Mouse (Mus musculus) CH12.LX (cell line): ENCODE data around the gene Lrrc57. TPM values are rescaled to one million over a fixed set of nuclear protein-coding genes. Genes with fewer than 3 reads are reported as not detected.
"Not testable (repeated sequence)": the region's sequence is repeated elsewhere in the genome, so short reads cannot be mapped to it uniquely, and the experiment has no call there.

Experiments
- DNase-seq: peaks from one replicate; pipeline ENCODE4 v3.0.0-alpha.2; 2013; ENCODE audit errors: extremely low read depth
- H3K27ac ChIP-seq: 2 replicates; pipeline ENCODE4 v1.5.1; 2012; ENCODE audit warnings: low read depth, mild to moderate bottlenecking, control low read depth, moderate library complexity; ENCODE audit not compliant: insufficient read depth
- H3K27me3 ChIP-seq: replicated peaks from 2 replicates; pipeline ENCODE3; 2012; ENCODE audit warnings: inconsistent platforms
- H3K36me3 ChIP-seq, 2 experiments: replicated peaks in 1 of 2; 2 replicates each; pipeline versions ENCODE3 to v1.6.1; 2012; ENCODE audit warnings: inconsistent platforms in 1 of 2, low read length in 1 of 2, mild to moderate bottlenecking in 1 of 2, mixed read lengths in 1 of 2, moderate library complexity in 1 of 2; ENCODE audit not compliant: control insufficient read depth in 1 of 2, insufficient read depth in 1 of 2
- H3K4me1 ChIP-seq, 2 experiments: 2 replicates each; pipeline ENCODE4 v1.6.1; 2012; ENCODE audit warnings: inconsistent platforms in 1 of 2, moderate library complexity in 1 of 2; ENCODE audit not compliant: insufficient read depth in 2 of 2, control insufficient read depth in 1 of 2
- H3K4me2 ChIP-seq: 2 replicates; pipeline ENCODE4 v1.6.1; 2012; ENCODE audit warnings: low read depth, mild to moderate bottlenecking, control low read depth; ENCODE audit not compliant: poor library complexity, insufficient read depth, severe bottlenecking
- H3K4me3 ChIP-seq, 3 experiments: fragments of 150-350 bp in 1 of 3; sonication (generic) in 1 of 3; replicated peaks in 1 of 3; 2 replicates each; pipeline versions ENCODE3 to v1.5.1; 2011 to 2012; ENCODE audit warnings: low read depth in 2 of 3, low read length in 2 of 3, mild to moderate bottlenecking in 2 of 3, moderate library complexity in 2 of 3, control low read depth in 1 of 3, improper control_type of control experiment in 1 of 3, inconsistent platforms in 1 of 3, mixed read lengths in 1 of 3; ENCODE audit not compliant: poor library complexity in 1 of 3
- H3K79me2 ChIP-seq: replicated peaks from 2 replicates; pipeline ENCODE4 v1.6.1; 2012; ENCODE audit warnings: mild to moderate bottlenecking, moderate library complexity; ENCODE audit not compliant: control insufficient read depth, poor library complexity, insufficient read depth, severe bottlenecking; ENCODE audit errors: extremely low read depth
- H3K9ac ChIP-seq: 2 replicates; pipeline ENCODE4 v1.6.1; 2012; ENCODE audit warnings: low read depth, mild to moderate bottlenecking, control low read depth, moderate library complexity; ENCODE audit not compliant: insufficient read depth
- H3K9me3 ChIP-seq: replicated peaks from 2 replicates; pipeline ENCODE3; 2012; ENCODE audit warnings: low read length, inconsistent platforms, mixed read lengths
- BHLHE40 ChIP-seq: IDR thresholded peaks from 2 replicates; pipeline ENCODE4 v1.6.1; 2011; ENCODE audit warnings: mild to moderate bottlenecking, low read depth, low read length, improper control_type of control experiment
- CHD2 ChIP-seq: IDR thresholded peaks from 2 replicates; pipeline ENCODE4 v1.6.1; 2011; ENCODE audit warnings: low read length, improper control_type of control experiment
- CTCF ChIP-seq, 2 experiments: IDR thresholded peaks in 1 of 2; conservative IDR thresholded peaks in 1 of 2; 2 replicates each; pipeline ENCODE4 v1.5.1; 2011 to 2012; ENCODE audit warnings: low read depth in 2 of 2, low read length in 2 of 2, improper control_type of control experiment in 1 of 2, inconsistent platforms in 1 of 2, mild to moderate bottlenecking in 1 of 2, moderate library complexity in 1 of 2
- ELF1 ChIP-seq: IDR thresholded peaks from 2 replicates; pipeline ENCODE4 v1.6.1; 2014; ENCODE audit warnings: low read depth, mild to moderate bottlenecking, inconsistent platforms, low read length, improper control_type of control experiment
- EP300 ChIP-seq: IDR thresholded peaks from 2 replicates; pipeline ENCODE4 v1.6.1; 2011; ENCODE audit warnings: low read length, improper control_type of control experiment
- ETS1 ChIP-seq: conservative IDR thresholded peaks from 2 replicates; pipeline ENCODE4 v1.6.1; 2012; ENCODE audit warnings: low read depth, mild to moderate bottlenecking, inconsistent platforms, low read length, improper control_type of control experiment, moderate library complexity
- GABPA ChIP-seq: IDR thresholded peaks from 2 replicates; pipeline ENCODE4 v1.6.1; 2012; ENCODE audit warnings: low read depth, low read length, improper control_type of control experiment, inconsistent platforms; ENCODE audit not compliant: insufficient replicate concordance
- IRF4 ChIP-seq: IDR thresholded peaks from 2 replicates; pipeline ENCODE4 v1.6.1; 2014; ENCODE audit warnings: low read depth, mild to moderate bottlenecking, inconsistent platforms, low read length, improper control_type of control experiment
- MAX ChIP-seq: IDR thresholded peaks from 2 replicates; pipeline ENCODE4 v1.6.1; 2011; ENCODE audit warnings: low read length, improper control_type of control experiment
- MEF2A ChIP-seq: IDR thresholded peaks from 2 replicates; pipeline ENCODE4 v1.6.1; 2014; ENCODE audit warnings: low read depth, mild to moderate bottlenecking, inconsistent platforms, low read length, improper control_type of control experiment, borderline replicate concordance
- MXI1 ChIP-seq: IDR thresholded peaks from 2 replicates; pipeline ENCODE4 v1.6.1; 2011; ENCODE audit warnings: mild to moderate bottlenecking, low read depth, low read length, improper control_type of control experiment
- NELFE ChIP-seq: IDR thresholded peaks from 2 replicates; pipeline ENCODE4 v1.6.1; 2011; ENCODE audit warnings: low read depth, low read length, improper control_type of control experiment
- NRF1 ChIP-seq: IDR thresholded peaks from 2 replicates; pipeline ENCODE4 v1.6.1; 2014; ENCODE audit warnings: low read depth, mild to moderate bottlenecking, inconsistent platforms, low read length, improper control_type of control experiment, moderate library complexity
- PAX5 ChIP-seq: IDR thresholded peaks from 2 replicates; pipeline ENCODE4 v1.6.1; 2012; ENCODE audit warnings: low read length, inconsistent platforms, mixed read lengths
- POLR2AphosphoS2 ChIP-seq: IDR thresholded peaks from 2 replicates; pipeline ENCODE4 v1.6.1; 2011; ENCODE audit warnings: low read depth, low read length, improper control_type of control experiment
- RAD21 ChIP-seq: IDR thresholded peaks from 2 replicates; pipeline ENCODE4 v1.6.1; 2011; ENCODE audit warnings: low read depth, mild to moderate bottlenecking, low read length, improper control_type of control experiment, moderate library complexity
- RCOR1 ChIP-seq: conservative IDR thresholded peaks from 2 replicates; pipeline ENCODE4 v1.6.1; 2012; ENCODE audit warnings: low read depth, mild to moderate bottlenecking, inconsistent platforms, low read length, improper control_type of control experiment
- TCF12 ChIP-seq: IDR thresholded peaks from 2 replicates; pipeline ENCODE4 v1.6.1; 2014; ENCODE audit warnings: low read depth, mild to moderate bottlenecking, inconsistent platforms, low read length, improper control_type of control experiment
- UBTF ChIP-seq: IDR thresholded peaks from 2 replicates; pipeline ENCODE4 v1.6.1; 2012; ENCODE audit warnings: low read depth, mild to moderate bottlenecking, inconsistent platforms, low read length, improper control_type of control experiment, moderate library complexity
- ZC3H11A ChIP-seq: IDR thresholded peaks from 2 replicates; pipeline ENCODE4 v1.6.1; 2012; ENCODE audit warnings: low read depth, mild to moderate bottlenecking, inconsistent platforms, low read length, improper control_type of control experiment
- ZNF384 ChIP-seq: IDR thresholded peaks from 2 replicates; pipeline ENCODE4 v1.6.1; 2012; ENCODE audit warnings: low read depth, low read length, improper control_type of control experiment, inconsistent platforms
- dilution Hi-C: fragments of 300-500 bp; cut with MboI; formaldehyde crosslinking; loops from 2 replicates; pipeline ENCODE4 v1.14.3; 2020; ENCODE audit warnings: low sequenced_read_pairs; ENCODE audit not compliant: extremely low pct_unique_long_range_greater_than_20kb, extremely low pct_ligation_motif_present
- in situ Hi-C: fragments of 300-500 bp; cut with MboI; formaldehyde crosslinking; loops from 3 replicates; pipeline ENCODE4 v1.14.3; 2019; ENCODE audit warnings: low sequenced_read_pairs, low pct_ligation_motif_present, low pct_unique_long_range_greater_than_20kb, mixed read lengths
- polyA plus RNA-seq: library from polyadenylated mRNA; unstranded; fragments of >175 nt; gene quantifications from 2 replicates; pipeline ENCODE4 v1.2.1, GENCODE M21; 2012; ENCODE audit warnings: low read depth; ENCODE audit not compliant: insufficient read length
- total RNA-seq, 2 experiments: library from RNA; depleted of rRNA; stranded (reverse); fragments of 300-350 nt in 1 of 2; fragments of >200 nt in 1 of 2; gene quantifications; 2 replicates each; pipeline ENCODE4 v1.2.3; 2012 to 2014

Lrrc57 gene
- total and polyA plus RNA-seq, 3 experiments = 8.9 to 15.6 (median 10.3) TPM

GRCm38 (mm10) chr2:120566886-120567797 lies 42.2 kb downstream of the Lrrc57 start, which contains the start of gene Snap23 (continued):
- TF ChIP-seq CHD2 (no peak), MXI1 (peak; percentile 64; the same call in 1 of the 2 replicates), GABPA (no peak), RCOR1 (0 out of 2 replicates have a peak, but pooled peaks have one; percentile 41), IRF4 (no peak), EP300 (no peak), UBTF (no peak), CTCF (conservative IDR thresholded peaks at IDR 0.05 in 1 of 2, IDR thresholded peaks at IDR 0.05 in 1 of 2; ENCODE audit: low read depth in 2 of 2, low read length in 2 of 2) (no peak), ZC3H11A (no peak), MEF2A (0 out of 2 replicates have a peak, but pooled peaks have one; percentile 23), TCF12 (peak; percentile 76), NRF1 (peak; percentile 100)

DNA sequence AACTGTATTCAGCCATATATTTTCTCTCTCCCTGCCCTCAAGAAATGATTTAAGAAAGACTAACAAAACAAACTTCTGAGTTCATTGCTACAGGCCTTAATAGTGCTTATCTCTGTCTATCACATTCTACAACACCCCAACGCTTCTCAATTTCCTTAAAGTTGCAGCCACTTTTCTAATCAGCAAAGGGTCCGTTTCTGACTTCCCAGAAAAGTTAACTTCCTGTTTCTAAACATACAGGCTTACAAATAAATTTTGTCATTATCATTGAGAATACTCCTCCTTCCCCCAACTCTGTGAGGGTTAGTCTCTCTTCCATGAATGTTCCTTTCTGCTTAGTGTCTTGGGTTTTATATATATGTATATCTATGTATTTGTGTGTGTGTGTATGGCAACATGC lies 44.0 kb downstream of the Lrrc57 start:
- no peak overlapping the region for H3K4me2 ChIP-seq
- H3K9me3 ChIP-seq = no peaks in the 10 kb centered on the region
- no peak overlapping the region for H3K9ac ChIP-seq
- in situ Hi-C loops (no loop called here), dilution Hi-C loops (no loop called here)
- peaks cover 0 to 39% of the 10 kb centered on the region in 2 experiments; a peak in 2 of 4 replicates for H3K4me1 ChIP-seq
- H3K36me3 ChIP-seq = peaks cover 0 to 9% of the 10 kb centered on the region in 2 experiments
- H3K27me3 ChIP-seq = no peaks in the 10 kb centered on the region
- TF ChIP-seq GABPA (no peak), MXI1 (no peak), PAX5 (no peak), ELF1 (no peak), MAX (no peak), IRF4 (no peak), CHD2 (no peak), NELFE (no peak), BHLHE40 (no peak), ZNF384 (no peak), TCF12 (no peak), POLR2AphosphoS2 (no peak), RAD21 (no peak), UBTF (no peak), ETS1 (no peak)
- TF ChIP-seq, all 38 proteins: peak for 0
- Histone ChIP-seq H3K79me2 (peaks cover 47% of the 10 kb centered on the region), H3K4me3 (no peak overlapping the region), H3K27ac (no peak overlapping the region)
- no peak for DNase-seq

DNA sequence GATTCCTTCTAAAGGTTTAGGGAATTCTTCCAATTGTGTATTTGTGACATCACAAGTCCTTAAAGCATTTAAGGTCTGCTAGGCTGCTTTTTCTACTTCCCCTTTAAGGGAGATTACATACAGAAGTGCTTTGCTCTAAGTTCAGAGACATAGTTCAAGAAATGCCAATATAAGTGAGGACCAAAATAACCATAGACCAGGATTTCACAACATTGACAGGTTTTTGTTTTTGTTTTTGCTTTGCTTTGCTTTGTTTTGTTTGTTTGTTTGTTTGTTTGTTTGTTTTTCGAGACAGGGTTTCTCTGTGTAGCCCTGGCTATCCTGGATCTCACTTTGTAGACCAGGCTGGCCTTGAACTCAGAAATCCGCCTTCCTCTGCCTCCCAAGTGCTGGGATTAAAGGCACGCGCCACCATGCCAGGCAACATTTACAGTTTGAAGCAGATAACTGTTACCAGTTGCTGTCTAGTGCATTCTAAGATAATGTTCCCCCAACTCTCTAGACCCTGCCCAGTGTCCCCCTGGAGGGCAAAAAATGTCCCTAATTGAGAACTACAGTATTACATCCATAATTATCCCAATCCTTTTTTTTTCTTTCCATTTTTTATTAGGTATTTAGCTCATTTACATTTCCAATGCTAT lies 44.7 kb downstream of the Lrrc57 start:
- peaks cover 0 to 44% of the 10 kb centered on the region in 2 experiments; a peak in 2 of 4 replicates for H3K4me1 ChIP-seq
- H3K9me3 ChIP-seq, H3K9ac ChIP-seq, H3K4me2 ChIP-seq, in situ Hi-C loops, DNase-seq, H3K4me3 ChIP-seq, dilution Hi-C loops, H3K27me3 ChIP-seq, H3K27ac ChIP-seq: not testable (repeated sequence)
- H3K79me2 ChIP-seq = peaks cover 54% of the 10 kb centered on the region
- H3K36me3 ChIP-seq = peaks cover 0 to 13% of the 10 kb centered on the region in 2 experiments
